Mouse (Mus musculus): ENCODE results near the gene Tpst1.

DNA sequence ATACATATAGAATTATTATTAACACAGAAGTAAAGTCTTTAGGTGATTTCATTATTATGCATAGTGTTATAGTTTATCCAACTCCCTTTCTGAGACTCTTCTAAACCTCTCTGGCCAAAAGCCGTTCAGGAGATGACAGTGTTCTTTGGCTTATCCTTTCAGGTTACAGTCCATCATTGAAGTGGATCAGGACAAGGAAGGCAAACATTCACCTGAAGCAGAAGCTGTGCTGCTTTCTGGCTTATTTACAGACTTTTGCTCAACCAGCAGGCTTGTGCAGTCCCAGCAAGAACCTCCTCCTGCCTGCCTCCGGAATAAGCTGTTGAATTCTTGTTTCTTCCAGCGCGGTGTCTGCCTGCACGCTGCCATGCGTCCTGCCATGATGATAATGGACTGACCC, at the start of gene Tpst1:
- no peak for TF ChIP-seq CTCF (IDR thresholded peaks at IDR 0.05; ENCODE audit: control insufficient read depth, insufficient read depth, insufficient read length)
- TF ChIP-seq USF1 (IDR thresholded peaks at IDR 0.05; ENCODE audit: low read depth) = no peak
